Mouse (Mus musculus): ENCODE measurements around the gene Cox7a1. TPM values are rescaled to one million over a fixed set of nuclear protein-coding genes. Genes with fewer than 3 reads are reported as not detected.

Cox7a1 gene
- total and polyA plus RNA-seq, 2 experiments = 2.8 to 6.1 TPM

- peaks cover 13% of the 10 kb centered on the region for H3K4me1 ChIP-seq (ENCODE audit: control insufficient read depth, insufficient read depth, low read length)
- H3K9ac ChIP-seq (ENCODE audit: low read depth, low read length) = peak overlapping the region; percentile 6
- H3K4me3 ChIP-seq (ENCODE audit: insufficient read depth, low read depth, low read length) = peak overlapping the region; percentile 23; the same call in 1 of the 2 replicates
- peak overlapping the region; percentile 78 for H3K27ac ChIP-seq (replicated peaks; ENCODE audit: insufficient read depth, low read depth, low read length)
- H3K79me2 ChIP-seq (ENCODE audit: control insufficient read depth, insufficient read depth, low read length) = no peaks in the 10 kb centered on the region
- H3K36me3 ChIP-seq (ENCODE audit: control insufficient read depth, insufficient read depth, low read length) = no peaks in the 10 kb centered on the region; the same call in 1 of the 2 replicates
- no peaks in the 10 kb centered on the region for H3K27me3 ChIP-seq (ENCODE audit: control insufficient read depth, insufficient read depth, low read length)
- peak; percentile 78 for DNase-seq (ENCODE audit: extremely low read depth, low read depth, low spot score)
- TF ChIP-seq POLR2A (IDR thresholded peaks at IDR 0.05; ENCODE audit: extremely low read depth, insufficient read depth, low read length) (no peak), CTCF (IDR thresholded peaks at IDR 0.05; ENCODE audit: low read depth, low read length) (no peak)
- 38% methylated on average over 20 of the region's 20 CpGs for WGBS
Observed at GRCm38 (mm10) chr7:30233387-30233786, 49.4 kb downstream of the Cox7a1 start.

GRCm38 (mm10) chr7:30234276-30234858, 50.4 kb downstream of the Cox7a1 start:
- Histone ChIP-seq H3K27ac (replicated peaks; ENCODE audit: insufficient read depth, low read depth, low read length) (peak overlapping the region; percentile 78), H3K4me3 (ENCODE audit: insufficient read depth, low read depth, low read length) (no peak overlapping the region), H3K79me2 (ENCODE audit: control insufficient read depth, insufficient read depth, low read length) (no peaks in the 10 kb centered on the region), H3K9ac (ENCODE audit: low read depth, low read length) (no peak overlapping the region), H3K27me3 (ENCODE audit: control insufficient read depth, insufficient read depth, low read length) (no peaks in the 10 kb centered on the region), H3K4me1 (ENCODE audit: control insufficient read depth, insufficient read depth, low read length) (peaks cover 13% of the 10 kb centered on the region), H3K36me3 (ENCODE audit: control insufficient read depth, insufficient read depth, low read length) (no peaks in the 10 kb centered on the region)
- TF ChIP-seq POLR2A (IDR thresholded peaks at IDR 0.05; ENCODE audit: extremely low read depth, insufficient read depth, low read length) (no peak), CTCF (IDR thresholded peaks at IDR 0.05; ENCODE audit: low read depth, low read length) (no peak)
- WGBS = 29% methylated on average over 15 of the region's 15 CpGs
- DNase-seq (ENCODE audit: extremely low read depth, low read depth, low spot score) = peak; percentile 97

- 83% methylated on average over 8 of the region's 8 CpGs for WGBS
- Histone ChIP-seq H3K36me3 (ENCODE audit: control insufficient read depth, insufficient read depth, low read length) (no peaks in the 10 kb centered on the region), H3K27ac (replicated peaks; ENCODE audit: insufficient read depth, low read depth, low read length) (peak overlapping the region; percentile 37), H3K27me3 (ENCODE audit: control insufficient read depth, insufficient read depth, low read length) (no peaks in the 10 kb centered on the region), H3K9ac (ENCODE audit: low read depth, low read length) (no peak overlapping the region), H3K4me3 (ENCODE audit: insufficient read depth, low read depth, low read length) (no peak overlapping the region), H3K79me2 (ENCODE audit: control insufficient read depth, insufficient read depth, low read length) (no peaks in the 10 kb centered on the region), H3K4me1 (ENCODE audit: control insufficient read depth, insufficient read depth, low read length) (peaks cover 13% of the 10 kb centered on the region)
- TF ChIP-seq POLR2A (IDR thresholded peaks at IDR 0.05; ENCODE audit: extremely low read depth, insufficient read depth, low read length) (no peak), CTCF (IDR thresholded peaks at IDR 0.05; ENCODE audit: low read depth, low read length) (no peak)
- DNase-seq (ENCODE audit: extremely low read depth, low read depth, low spot score) = no peak
Observed at GRCm38 (mm10) chr7:30235091-30235490, 51.1 kb downstream of the Cox7a1 start.

- peak within 1 kb of the TSS; percentile 37 for H3K27ac ChIP-seq (replicated peaks; ENCODE audit: insufficient read depth, low read depth, low read length)
- no peak for TF ChIP-seq POLR2A (IDR thresholded peaks at IDR 0.05; ENCODE audit: extremely low read depth, insufficient read depth, low read length)
- no peak for TF ChIP-seq CTCF (IDR thresholded peaks at IDR 0.05; ENCODE audit: low read depth, low read length)
- no peaks in the 10 kb centered on the region for H3K27me3 ChIP-seq (ENCODE audit: control insufficient read depth, insufficient read depth, low read length)
Observed at GRCm38 (mm10) chr7:30235625-30236024, 51.7 kb downstream of the Cox7a1 start, which contains the start of gene Ovol3. Ovol3 (minus strand) TSS chr7:30235725.

More at GRCm38 (mm10) chr7:30235625-30236024, 51.7 kb downstream of the Cox7a1 start, which contains the start of gene Ovol3:
- Histone ChIP-seq H3K36me3 (ENCODE audit: control insufficient read depth, insufficient read depth, low read length) (no peaks in the 10 kb centered on the region), H3K9ac (ENCODE audit: low read depth, low read length) (no peak within 1 kb of the TSS), H3K4me3 (ENCODE audit: insufficient read depth, low read depth, low read length) (no peak within 1 kb of the TSS), H3K4me1 (ENCODE audit: control insufficient read depth, insufficient read depth, low read length) (peaks cover 13% of the 10 kb centered on the region), H3K79me2 (ENCODE audit: control insufficient read depth, insufficient read depth, low read length) (no peaks in the 10 kb centered on the region)
- WGBS = 90% methylated on average over 4 of the region's 4 CpGs
- DNase-seq (ENCODE audit: extremely low read depth, low read depth, low spot score) = no peak

Other genes starting within 250 kb of the Cox7a1 start
- 2.4 and 2.6 TPM in 2 replicates for gene Zfp74, start 230.1 kb upstream of the Cox7a1 start, total RNA-seq (2014; rRNA removed)
- 2.3 and 2.7 TPM in 2 replicates for gene Zfp74, start 230.1 kb upstream of the Cox7a1 start, polyA plus RNA-seq (2012; rRNA removed)
- gene Zfp568, start 200.2 kb upstream of the Cox7a1 start, total RNA-seq (2014; rRNA removed) = 8.7 and 8.8 TPM in 2 replicates
- gene Zfp568, start 200.2 kb upstream of the Cox7a1 start, polyA plus RNA-seq (2012; rRNA removed) = 4.3 and 4.9 TPM in 2 replicates
- 1.1 TPM in 2 replicates for gene Zfp14, start 132.8 kb upstream of the Cox7a1 start, total RNA-seq (2014; rRNA removed)
- 0.49 and 0.65 TPM in 2 replicates for gene Zfp14, start 132.8 kb upstream of the Cox7a1 start, polyA plus RNA-seq (2012; rRNA removed)
- 0.40 and 0.46 TPM in 2 replicates for gene Zfp82, start 111.2 kb upstream of the Cox7a1 start, total RNA-seq (2014; rRNA removed)
- 0.04 and 0.14 TPM in 2 replicates for gene Zfp82, start 111.2 kb upstream of the Cox7a1 start, polyA plus RNA-seq (2012; rRNA removed)
- gene Gm26920, start 93.7 kb upstream of the Cox7a1 start, total RNA-seq (2014; rRNA removed) = 0.13 TPM in 1 of 2 replicates, not detected in the other
- gene Gm26920, start 93.7 kb upstream of the Cox7a1 start, polyA plus RNA-seq (2012; rRNA removed) = not detected in 2 replicates
- 0.37 and 0.67 TPM in 2 replicates for gene Zfp566, start 93.6 kb upstream of the Cox7a1 start, total RNA-seq (2014; rRNA removed)
- 0.56 and 1.9 TPM in 2 replicates for gene Zfp566, start 93.6 kb upstream of the Cox7a1 start, polyA plus RNA-seq (2012; rRNA removed)
- gene Zfp260, start 89.4 kb upstream of the Cox7a1 start, total RNA-seq (2014; rRNA removed) = 19.0 and 19.6 TPM in 2 replicates
- gene Zfp260, start 89.4 kb upstream of the Cox7a1 start, polyA plus RNA-seq (2012; rRNA removed) = 8.3 and 11.1 TPM in 2 replicates
- 0.54 and 0.74 TPM in 2 replicates for gene Zfp382, start 62.2 kb upstream of the Cox7a1 start, total RNA-seq (2014; rRNA removed)
- 0.07 TPM in 1 of 2 replicates, not detected in the other for gene Zfp382, start 62.2 kb upstream of the Cox7a1 start, polyA plus RNA-seq (2012; rRNA removed)
- gene Zfp146, start 14.4 kb upstream of the Cox7a1 start, total RNA-seq (2014; rRNA removed) = 16.3 and 20.8 TPM in 2 replicates
- gene Zfp146, start 14.4 kb upstream of the Cox7a1 start, polyA plus RNA-seq (2012; rRNA removed) = 5.1 and 6.9 TPM in 2 replicates
- 65.5 and 73.6 TPM in 2 replicates for gene Capns1, start 14.7 kb downstream of the Cox7a1 start, total RNA-seq (2014; rRNA removed)
- gene Capns1, start 14.7 kb downstream of the Cox7a1 start, polyA plus RNA-seq (2012; rRNA removed) = 235 and 253 TPM in 2 replicates
- gene Polr2i, start 47.8 kb downstream of the Cox7a1 start, total RNA-seq (2014; rRNA removed) = 57.1 and 68.6 TPM in 2 replicates
- gene Polr2i, start 47.8 kb downstream of the Cox7a1 start, polyA plus RNA-seq (2012; rRNA removed) = 99.9 and 109 TPM in 2 replicates
- 32.3 and 32.5 TPM in 2 replicates for gene Tbcb, start 48.1 kb downstream of the Cox7a1 start, total RNA-seq (2014; rRNA removed)
- gene Tbcb, start 48.1 kb downstream of the Cox7a1 start, polyA plus RNA-seq (2012; rRNA removed) = 21.5 and 22.1 TPM in 2 replicates
- gene Ovol3, start 51.6 kb downstream of the Cox7a1 start, total RNA-seq (2014; rRNA removed) = not detected in 2 replicates
- 0.94 and 1.0 TPM in 2 replicates for gene Ovol3, start 51.6 kb downstream of the Cox7a1 start, polyA plus RNA-seq (2012; rRNA removed)
- not detected in 2 replicates for gene Thap8, start 96.0 kb downstream of the Cox7a1 start, total RNA-seq (2014; rRNA removed)
- not detected in 2 replicates for gene Thap8, start 96.0 kb downstream of the Cox7a1 start, polyA plus RNA-seq (2012; rRNA removed)
- 0.55 and 0.81 TPM in 2 replicates for gene Wdr62, start 96.3 kb downstream of the Cox7a1 start, total RNA-seq (2014; rRNA removed)
- gene Wdr62, start 96.3 kb downstream of the Cox7a1 start, polyA plus RNA-seq (2012; rRNA removed) = 4.8 and 5.9 TPM in 2 replicates
- 0.18 and 0.54 TPM in 2 replicates for gene Clip3, start 107.6 kb downstream of the Cox7a1 start, total RNA-seq (2014; rRNA removed)
- 0.24 and 0.80 TPM in 2 replicates for gene Clip3, start 107.6 kb downstream of the Cox7a1 start, polyA plus RNA-seq (2012; rRNA removed)
- 15.0 and 16.8 TPM in 2 replicates for gene Alkbh6, start 124.6 kb downstream of the Cox7a1 start, total RNA-seq (2014; rRNA removed)
- gene Alkbh6, start 124.6 kb downstream of the Cox7a1 start, polyA plus RNA-seq (2012; rRNA removed) = 38.7 and 51.4 TPM in 2 replicates
- gene Syne4, start 130.7 kb downstream of the Cox7a1 start, total RNA-seq (2014; rRNA removed) = 1.7 and 3.5 TPM in 2 replicates
- gene Syne4, start 130.7 kb downstream of the Cox7a1 start, polyA plus RNA-seq (2012; rRNA removed) = 2.2 and 4.9 TPM in 2 replicates
- 0.18 and 0.34 TPM in 2 replicates for gene E130208F15Rik, start 137.6 kb downstream of the Cox7a1 start, total RNA-seq (2014; rRNA removed)
- 0.06 and 0.39 TPM in 2 replicates for gene E130208F15Rik, start 137.6 kb downstream of the Cox7a1 start, polyA plus RNA-seq (2012; rRNA removed)
- gene Sdhaf1, start 139.8 kb downstream of the Cox7a1 start, total RNA-seq (2014; rRNA removed) = 4.0 and 4.4 TPM in 2 replicates
- 15.8 and 16.2 TPM in 2 replicates for gene Sdhaf1, start 139.8 kb downstream of the Cox7a1 start, polyA plus RNA-seq (2012; rRNA removed)
- 0.74 and 1.7 TPM in 2 replicates for gene Lrfn3, start 178.6 kb downstream of the Cox7a1 start, total RNA-seq (2014; rRNA removed)
- gene Lrfn3, start 178.6 kb downstream of the Cox7a1 start, polyA plus RNA-seq (2012; rRNA removed) = 12.9 and 22.2 TPM in 2 replicates
- 46.1 and 57.6 TPM in 2 replicates for gene Tyrobp, start 229.6 kb downstream of the Cox7a1 start, total RNA-seq (2014; rRNA removed)
- 48.1 and 86.4 TPM in 2 replicates for gene Tyrobp, start 229.6 kb downstream of the Cox7a1 start, polyA plus RNA-seq (2012; rRNA removed)
- gene Hcst, start 235.7 kb downstream of the Cox7a1 start, total RNA-seq (2014; rRNA removed) = 1.9 and 2.1 TPM in 2 replicates
- 3.3 and 5.0 TPM in 2 replicates for gene Hcst, start 235.7 kb downstream of the Cox7a1 start, polyA plus RNA-seq (2012; rRNA removed)
- 0.55 and 1.0 TPM in 2 replicates for gene Nfkbid, start 237.6 kb downstream of the Cox7a1 start, total RNA-seq (2014; rRNA removed)
- 0.52 and 0.92 TPM in 2 replicates for gene Nfkbid, start 237.6 kb downstream of the Cox7a1 start, polyA plus RNA-seq (2012; rRNA removed)